8 mouse cellular contexts compared by ENCODE assay signal in the genomic region with DNA sequence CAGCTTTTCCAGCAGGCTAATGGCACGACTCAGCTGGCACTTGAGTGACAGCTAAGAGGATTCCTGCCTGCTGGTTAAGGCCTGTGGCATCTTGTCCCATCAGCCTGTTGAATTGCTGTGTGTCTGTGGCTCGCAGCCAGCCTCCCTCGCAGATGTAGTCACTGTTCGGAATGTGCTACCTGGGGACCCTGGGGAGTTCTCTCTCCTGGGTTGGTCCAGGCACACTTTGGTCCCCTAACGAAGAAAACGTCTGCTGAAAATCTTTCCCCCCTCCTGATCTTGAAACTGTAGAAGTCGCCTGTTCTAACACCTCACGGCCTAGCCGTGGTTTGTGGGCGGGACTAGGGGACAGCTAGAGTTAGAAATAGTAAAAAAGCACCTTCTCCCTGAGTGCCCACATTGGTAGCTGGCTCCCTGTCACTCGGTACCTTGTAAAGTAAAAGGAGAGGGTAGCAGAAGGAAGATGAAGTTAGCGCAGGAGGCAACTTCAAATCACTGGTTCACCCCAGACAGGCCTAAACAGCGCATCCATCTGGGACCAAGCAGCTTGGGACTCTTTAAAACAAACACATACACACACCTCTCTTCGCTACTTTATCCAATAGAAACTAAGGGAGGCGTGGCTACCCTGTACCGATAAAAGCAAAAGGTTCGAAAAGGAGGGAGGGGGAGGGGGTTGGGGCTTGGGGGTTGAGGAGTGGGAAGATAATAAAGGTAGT. TPM values are rescaled to one million over a fixed set of nuclear protein-coding genes. Genes with fewer than 3 reads are reported as not detected.
DNase-seq lines count a peak whose midpoint lies in the region; ATAC-seq lines count a peak whose summit lies in the region.

No protein-coding gene starts in this region.

- peak overlapping the region; percentile 58 for H3K4me2 ChIP-seq in forebrain, embryonic 13.5 days
- H3K4me2 ChIP-seq in liver, embryonic 16.5 days (ENCODE audit: low read depth, low read length): peak overlapping the region; percentile 58

- H3K4me1 ChIP-seq in forebrain, embryonic 13.5 days: peaks cover 24% of the 10 kb centered on the region
- no peaks in the 10 kb centered on the region; the same call in 1 of the 2 replicates for H3K4me1 ChIP-seq in liver, embryonic 16.5 days (ENCODE audit: control insufficient read depth, low read depth, low read length)

- H3K27me3 ChIP-seq in forebrain, embryonic 13.5 days: peaks cover 9% of the 10 kb centered on the region
- H3K27me3 ChIP-seq in liver, embryonic 16.5 days (ENCODE audit: control insufficient read depth, insufficient read depth, low read depth, low read length): no peaks in the 10 kb centered on the region

- peak; percentile 69 for DNase-seq in embryo, embryonic 10 days (ENCODE audit: low spot score)
- DNase-seq in embryo, embryonic 11 days: no peak
- DNase-seq in ES-CJ7 (ENCODE audit: low read depth, low spot score): peak; percentile 15
- peak; percentile 1 for DNase-seq in induced T-regulatory cell, adult 2 months (ENCODE audit: low read depth)
- peak; percentile 32 for DNase-seq in thymus, postnatal 14 days
- no peak for DNase-seq in c-Kit-positive CD71-positive TER-119-positive erythroid progenitor cells, embryonic 14.5 days (ENCODE audit: low spot score)

- no peaks in the 10 kb centered on the region for H3K36me3 ChIP-seq in forebrain, embryonic 13.5 days (ENCODE audit: poor library complexity, severe bottlenecking)
- no peaks in the 10 kb centered on the region for H3K36me3 ChIP-seq in liver, embryonic 16.5 days (ENCODE audit: control insufficient read depth, insufficient read depth)

- WGBS in forebrain, embryonic 13.5 days: 13% methylated on average over 17 of the region's 17 CpGs
- 17% methylated on average over 17 of the region's 17 CpGs for WGBS in liver, embryonic 16.5 days (ENCODE audit: insufficient replicate concordance)

- no peaks in the 10 kb centered on the region for H3K9me3 ChIP-seq in forebrain, embryonic 13.5 days (replicated peaks)
- H3K9me3 ChIP-seq in liver, embryonic 16.5 days (replicated peaks; ENCODE audit: control insufficient read depth, low read length): no peaks in the 10 kb centered on the region

- H3K4me3 ChIP-seq in forebrain, embryonic 13.5 days: peak overlapping the region; percentile 40
- peak overlapping the region; percentile 55 for H3K4me3 ChIP-seq in liver, embryonic 16.5 days (ENCODE audit: low read depth, low read length)

- 0 out of 2 replicates have a peak overlapping the region, but pooled peaks have one; percentile 30 for H3K9ac ChIP-seq in forebrain, embryonic 13.5 days
- H3K9ac ChIP-seq in liver, embryonic 16.5 days (ENCODE audit: low read depth, low read length): no peak overlapping the region

- H3K27ac ChIP-seq in forebrain, embryonic 13.5 days: no peak overlapping the region
- no peak overlapping the region for H3K27ac ChIP-seq in liver, embryonic 16.5 days (ENCODE audit: low read length)

- peak; percentile 86 for ATAC-seq in forebrain, embryonic 13.5 days
- peak; percentile 83 for ATAC-seq in liver, embryonic 16.5 days (ENCODE audit: low read depth)

RNA-seq across cellular contexts. Expression of a gene that starts 1.2 kb away (rescaled TPM):
- 0.97 and 1.5 TPM in 2 replicates for polyA plus RNA-seq in forebrain, embryonic 13.5 days (2015; fragmentation: Nextera tagmentation; extraction: Ambion mirVana)
- 0.11 TPM in 1 of 2 replicates, not detected in the other for polyA plus RNA-seq in liver, embryonic 16.5 days (2015; fragmentation: Nextera tagmentation; extraction: Ambion mirVana)

Comparison
In these comparisons a context has a peak if more than half of its experiments do, and no peak if none do; other contexts are left out.
1. DNase-seq: peak in embryo, embryonic 10 days (single experiment), ES-CJ7 (single experiment), induced T-regulatory cell, adult 2 months (single experiment) and thymus, postnatal 14 days (single experiment); none in embryo, embryonic 11 days (single experiment) and c-Kit-positive CD71-positive TER-119-positive erythroid progenitor cells, embryonic 14.5 days (single experiment).